Comparison of ENCODE assay signal across 10 mouse cellular contexts in genomic region chr6:101684390-101684789, GRCm38 (mm10).
DNase-seq lines count a peak whose midpoint lies in the region; ATAC-seq and TF ChIP-seq lines count a peak whose summit lies in the region.
"Had no signal": no experiment of that assay in that cellular context is flagged by ENCODE, and none has a peak within 500 bp of the region (broad histone marks: within the 10 kb centered on the region; RNA-seq: fewer than 3 reads in every experiment).

No protein-coding gene starts in this region.

- TF ChIP-seq POLR2A in CH12.LX (IDR thresholded peaks at IDR 0.05; ENCODE audit: low read depth, low read length), result no peak

- H3K27ac ChIP-seq in layer of hippocampus, adult 2 months, result no peak overlapping the region
- no peak overlapping the region for H3K27ac ChIP-seq in CH12.LX (ENCODE audit: insufficient read depth, low read depth)

- no peak for TF ChIP-seq RAD21 in CH12.LX (IDR thresholded peaks at IDR 0.05; ENCODE audit: low read depth, low read length)

- H3K27me3 ChIP-seq in CH12.LX (replicated peaks), result no peaks in the 10 kb centered on the region

- TF ChIP-seq CTCF in layer of hippocampus, adult 2 months (conservative IDR thresholded peaks at IDR 0.05), result peak; percentile 67
- TF ChIP-seq CTCF in CH12.LX (conservative IDR thresholded peaks at IDR 0.05 in 1 of 2, IDR thresholded peaks at IDR 0.05 in 1 of 2; ENCODE audit: low read depth in 2 of 2, low read length in 2 of 2), result no peak; a peak in 1 of 4 replicates

- no peak overlapping the region for H3K4me2 ChIP-seq in CH12.LX (ENCODE audit: insufficient read depth, low read depth, poor library complexity, severe bottlenecking)
- H3K4me2 ChIP-seq: heart, embryonic 11.5 days had no signal

- DNase-seq in layer of hippocampus, adult 2 months (ENCODE audit: low spot score in 2 of 2), result no peak
- DNase-seq in layer of hippocampus, adult 9-10 months (ENCODE audit: low spot score), result no peak
- DNase-seq in 3T3-L1 (ENCODE audit: low read depth, low spot score), result peak; percentile 39
- DNase-seq in CH12.LX (ENCODE audit: extremely low read depth), result peak; percentile 0
- peak; percentile 7 for DNase-seq in c-Kit-positive CD71-positive TER-119-negative erythroid progenitor cells, embryonic 14.5 days (ENCODE audit: low read depth)
- no peak for DNase-seq in T-cell, adult 2 months (ENCODE audit: low spot score)
- no peak for DNase-seq in right cerebral cortex, postnatal 36 days (ENCODE audit: low spot score in 2 of 2)

- H3K4me3 ChIP-seq in layer of hippocampus, adult 2 months, result no peak overlapping the region
- no peak overlapping the region for H3K4me3 ChIP-seq in CH12.LX (replicated peaks in 1 of 3; ENCODE audit: low read depth in 2 of 3, low read length in 2 of 3, poor library complexity in 1 of 3)

- no peaks in the 10 kb centered on the region for H3K79me2 ChIP-seq in CH12.LX (replicated peaks; ENCODE audit: control insufficient read depth, extremely low read depth, insufficient read depth, poor library complexity, severe bottlenecking)

- in situ Hi-C loops in CH12.LX (cut with MboI; ENCODE audit: low pct_ligation_motif_present, low pct_unique_long_range_greater_than_20kb, low sequenced_read_pairs), result no loop called here

- H3K4me1 ChIP-seq in CH12.LX (ENCODE audit: control insufficient read depth in 1 of 2, insufficient read depth in 2 of 2), result no peaks in the 10 kb centered on the region

- no peaks in the 10 kb centered on the region for H3K36me3 ChIP-seq in CH12.LX (replicated peaks in 1 of 2; ENCODE audit: control insufficient read depth in 1 of 2, insufficient read depth in 1 of 2, low read length in 1 of 2)

- dilution Hi-C loops in CH12.LX (cut with MboI; ENCODE audit: extremely low pct_ligation_motif_present, extremely low pct_unique_long_range_greater_than_20kb, low sequenced_read_pairs), result no loop called here

- H3K9me3 ChIP-seq in CH12.LX (replicated peaks; ENCODE audit: low read length), result peaks cover 12% of the 10 kb centered on the region

- no peak overlapping the region for H3K9ac ChIP-seq in CH12.LX (ENCODE audit: insufficient read depth, low read depth)

- no peak for TF ChIP-seq EP300 in CH12.LX (IDR thresholded peaks at IDR 0.05; ENCODE audit: low read length)

- ATAC-seq in megakaryocyte-erythroid progenitor cell, adult 5-6 weeks (replicated peaks; ENCODE audit: low FRiP score, low TSS enrichment, poor library complexity, severe bottlenecking), result no peak
- ATAC-seq: forebrain, embryonic 14.5 days had no signal

TF ChIP-seq in CH12.LX, 34 proteins besides CTCF, POLR2A, EP300 and RAD21:
- TF ChIP-seq MEF2A (IDR thresholded peaks at IDR 0.05; ENCODE audit: borderline replicate concordance, low read depth, low read length) (no peak), SIN3A (IDR thresholded peaks at IDR 0.05; ENCODE audit: low read length) (no peak), JUND (conservative IDR thresholded peaks at IDR 0.05; ENCODE audit: low read depth, low read length) (no peak), MXI1 (IDR thresholded peaks at IDR 0.05; ENCODE audit: low read depth, low read length) (no peak), E2F4 (IDR thresholded peaks at IDR 0.05; ENCODE audit: insufficient replicate concordance, low read depth, low read length) (no peak), MYC (IDR thresholded peaks at IDR 0.05; ENCODE audit: low read depth, low read length) (no peak), MAX (IDR thresholded peaks at IDR 0.05; ENCODE audit: low read length) (no peak), MAZ (IDR thresholded peaks at IDR 0.05; ENCODE audit: low read depth, low read length) (no peak)
TF ChIP-seq in CH12.LX: peak in this region for 0.

Comparison
In these comparisons a context has a peak if more than half of its experiments do, and no peak if none do; other contexts are left out.
1. DNase-seq: peak in 3T3-L1 (single experiment), CH12.LX (single experiment) and c-Kit-positive CD71-positive TER-119-negative erythroid progenitor cells, embryonic 14.5 days (single experiment); none in layer of hippocampus, adult 2 months (0 of 2), layer of hippocampus, adult 9-10 months (single experiment), T-cell, adult 2 months (single experiment) and right cerebral cortex, postnatal 36 days (0 of 2).